Mouse (Mus musculus): ENCODE results near the gene Olfr559. TPM values are rescaled to one million over a fixed set of nuclear protein-coding genes. Genes with fewer than 3 reads are reported as not detected.

The Olfr559 gene
- not detected in 2 replicates for polyA plus RNA-seq (2012; rRNA removed)
- polyA plus RNA-seq (2014; fragmentation: Nextera tagmentation; extraction: Ambion mirVana): not detected in 2 replicates

- Histone ChIP-seq H3K4me2 (ENCODE audit: low read depth) (no peak within 1 kb of the TSS), H3K9me3 (ENCODE audit: control insufficient read depth, low read length) (no peaks in the 10 kb centered on the region)
- TF ChIP-seq EP300 (IDR thresholded peaks at IDR 0.05; ENCODE audit: low read depth) (no peak), CTCF (IDR thresholded peaks at IDR 0.05; ENCODE audit: low read depth) (no peak)
Measured at GRCm38 (mm10) chr7:102727391-102727790, at the start of gene Olfr559. Gene Olfr559 (minus strand): TSS chr7:102727491.

GRCm38 (mm10) chr7:102770921-102771320 is 43.6 kb upstream of the Olfr559 start, which contains the start of gene Olfr561:
Gene Olfr561 (plus strand): TSS chr7:102771221.
- ATAC-seq (ENCODE audit: insufficient read depth) (no peak), DNase-seq (ENCODE audit: low read depth in 3 of 3, low spot score in 3 of 3) (no peak)
- Histone ChIP-seq H3K27ac (no peak within 1 kb of the TSS), H3K9me3 (ENCODE audit: control insufficient read depth, low read length) (no peaks in the 10 kb centered on the region), H3K27me3 (ENCODE audit: control insufficient read depth, insufficient read depth, low read length) (no peaks in the 10 kb centered on the region), H3K4me3 (ENCODE audit: insufficient read depth in 1 of 2, low read depth in 2 of 2, low read length in 2 of 2) (no peak within 1 kb of the TSS), H3K9ac (replicated peaks) (no peak within 1 kb of the TSS), H3K4me2 (ENCODE audit: low read depth) (no peak within 1 kb of the TSS), H3K4me1 (replicated peaks; ENCODE audit: control insufficient read depth in 2 of 2, insufficient read depth in 2 of 2, low read length in 1 of 2) (no peaks in the 10 kb centered on the region), H3K36me3 (replicated peaks; ENCODE audit: control insufficient read depth, insufficient read depth, low read depth) (no peaks in the 10 kb centered on the region)
- 32% methylated on average over 2 of the region's 2 CpGs for WGBS (ENCODE audit: insufficient replicate concordance)
- TF ChIP-seq CTCF (IDR thresholded peaks at IDR 0.05; ENCODE audit: low read depth) (no peak), EP300 (IDR thresholded peaks at IDR 0.05; ENCODE audit: low read depth) (no peak)

More at GRCm38 (mm10) chr7:102727391-102727790, at the start of gene Olfr559:
- H3K4me3 ChIP-seq (ENCODE audit: insufficient read depth in 1 of 2, low read depth in 2 of 2, low read length in 2 of 2): no peak within 1 kb of the TSS
- no peak for DNase-seq (ENCODE audit: low read depth in 3 of 3, low spot score in 3 of 3)
- H3K4me1 ChIP-seq (replicated peaks; ENCODE audit: control insufficient read depth in 2 of 2, insufficient read depth in 2 of 2, low read length in 1 of 2): no peaks in the 10 kb centered on the region
- H3K27me3 ChIP-seq (ENCODE audit: control insufficient read depth, insufficient read depth, low read length): no peaks in the 10 kb centered on the region
- H3K9ac ChIP-seq (replicated peaks): no peak within 1 kb of the TSS
- no peak within 1 kb of the TSS for H3K27ac ChIP-seq
- H3K36me3 ChIP-seq (replicated peaks; ENCODE audit: control insufficient read depth, insufficient read depth, low read depth): no peaks in the 10 kb centered on the region
- no peak for ATAC-seq (ENCODE audit: insufficient read depth)

- TF ChIP-seq EP300 (IDR thresholded peaks at IDR 0.05; ENCODE audit: low read depth) (no peak), CTCF (IDR thresholded peaks at IDR 0.05; ENCODE audit: low read depth) (no peak)
Measured at GRCm38 (mm10) chr7:102759266-102759665, 32.0 kb upstream of the Olfr559 start, which contains the start of the genes Olfr560 and Olfr78. Gene Olfr560 (minus strand): TSS chr7:102759366. Gene Olfr78 (minus strand): TSS chr7:102759471.

GRCm38 (mm10) chr7:102752086-102752485 is 24.8 kb upstream of the Olfr559 start:
- Histone ChIP-seq H3K27ac (no peak overlapping the region), H3K9me3 (ENCODE audit: control insufficient read depth, low read length) (no peaks in the 10 kb centered on the region), H3K9ac (replicated peaks) (no peak overlapping the region), H3K36me3 (replicated peaks; ENCODE audit: control insufficient read depth, insufficient read depth, low read depth) (no peaks in the 10 kb centered on the region), H3K4me2 (ENCODE audit: low read depth) (no peak overlapping the region), H3K4me3 (ENCODE audit: insufficient read depth in 1 of 2, low read depth in 2 of 2, low read length in 2 of 2) (no peak overlapping the region), H3K27me3 (ENCODE audit: control insufficient read depth, insufficient read depth, low read length) (no peaks in the 10 kb centered on the region), H3K4me1 (replicated peaks; ENCODE audit: control insufficient read depth in 2 of 2, insufficient read depth in 2 of 2, low read length in 1 of 2) (no peaks in the 10 kb centered on the region)
- ATAC-seq (ENCODE audit: insufficient read depth) (no peak), DNase-seq (ENCODE audit: low read depth in 3 of 3, low spot score in 3 of 3) (no peak)
- 4% methylated on average over 1 of the region's 1 CpGs for WGBS (ENCODE audit: insufficient replicate concordance)
- TF ChIP-seq EP300 (IDR thresholded peaks at IDR 0.05; ENCODE audit: low read depth) (no peak), CTCF (IDR thresholded peaks at IDR 0.05; ENCODE audit: low read depth) (no peak)

More at GRCm38 (mm10) chr7:102759266-102759665, 32.0 kb upstream of the Olfr559 start, which contains the start of the genes Olfr560 and Olfr78:
- Histone ChIP-seq H3K27ac (no peak within 1 kb of the TSS), H3K4me1 (replicated peaks; ENCODE audit: control insufficient read depth in 2 of 2, insufficient read depth in 2 of 2, low read length in 1 of 2) (no peaks in the 10 kb centered on the region), H3K4me2 (ENCODE audit: low read depth) (no peak within 1 kb of the TSS), H3K27me3 (ENCODE audit: control insufficient read depth, insufficient read depth, low read length) (no peaks in the 10 kb centered on the region), H3K9me3 (ENCODE audit: control insufficient read depth, low read length) (no peaks in the 10 kb centered on the region), H3K36me3 (replicated peaks; ENCODE audit: control insufficient read depth, insufficient read depth, low read depth) (no peaks in the 10 kb centered on the region), H3K9ac (replicated peaks) (no peak within 1 kb of the TSS), H3K4me3 (ENCODE audit: insufficient read depth in 1 of 2, low read depth in 2 of 2, low read length in 2 of 2) (no peak within 1 kb of the TSS)
- ATAC-seq (ENCODE audit: insufficient read depth) (no peak), DNase-seq (ENCODE audit: low read depth in 3 of 3, low spot score in 3 of 3) (no peak)
- WGBS (ENCODE audit: insufficient replicate concordance): 59% methylated on average over 4 of the region's 4 CpGs

GRCm38 (mm10) chr7:102737705-102738104 is 10.4 kb upstream of the Olfr559 start:
- 25% methylated on average over 2 of the region's 2 CpGs for WGBS (ENCODE audit: insufficient replicate concordance)
- DNase-seq (ENCODE audit: low read depth in 3 of 3, low spot score in 3 of 3) (no peak), ATAC-seq (ENCODE audit: insufficient read depth) (no peak)
- Histone ChIP-seq H3K9me3 (ENCODE audit: control insufficient read depth, low read length) (no peaks in the 10 kb centered on the region), H3K27me3 (ENCODE audit: control insufficient read depth, insufficient read depth, low read length) (no peaks in the 10 kb centered on the region), H3K4me1 (replicated peaks; ENCODE audit: control insufficient read depth in 2 of 2, insufficient read depth in 2 of 2, low read length in 1 of 2) (no peaks in the 10 kb centered on the region), H3K36me3 (replicated peaks; ENCODE audit: control insufficient read depth, insufficient read depth, low read depth) (no peaks in the 10 kb centered on the region), H3K4me3 (ENCODE audit: insufficient read depth in 1 of 2, low read depth in 2 of 2, low read length in 2 of 2) (no peak overlapping the region), H3K9ac (replicated peaks) (no peak overlapping the region), H3K27ac (no peak overlapping the region), H3K4me2 (ENCODE audit: low read depth) (no peak overlapping the region)
- TF ChIP-seq CTCF (IDR thresholded peaks at IDR 0.05; ENCODE audit: low read depth) (no peak), EP300 (IDR thresholded peaks at IDR 0.05; ENCODE audit: low read depth) (no peak)

All from liver, embryonic 14.5 days (tissue).